Mouse (Mus musculus): ENCODE data around the gene Fam160a2. TPM values are rescaled to one million over a fixed set of nuclear protein-coding genes. Genes with fewer than 3 reads are reported as not detected.

Fam160a2 gene
- total and polyA plus RNA-seq, 2 experiments from 2014 or later: 35.8 to 37.3 TPM

- H3K4me1 ChIP-seq (ENCODE audit: insufficient read depth, low read length): no peaks in the 10 kb centered on the region
- H3K9ac ChIP-seq (replicated peaks; ENCODE audit: low read length, poor library complexity, severe bottlenecking): no peak overlapping the region
- 97% methylated on average over 3 of the region's 3 CpGs for WGBS
- H3K9me3 ChIP-seq (ENCODE audit: low read length): no peaks in the 10 kb centered on the region
- no peak overlapping the region for H3K4me3 ChIP-seq (ENCODE audit: low read depth, low read length)
- DNase-seq (ENCODE audit: low spot score) (no peak), ATAC-seq (ENCODE audit: low FRiP score) (no peak)
- TF ChIP-seq CTCF (IDR thresholded peaks at IDR 0.05): no peak
- no peak overlapping the region for H3K4me2 ChIP-seq (ENCODE audit: low read depth, low read length, poor library complexity, severe bottlenecking)
- H3K36me3 ChIP-seq (ENCODE audit: insufficient read depth, low read length): peaks cover 69% of the 10 kb centered on the region
- no peaks in the 10 kb centered on the region for H3K27me3 ChIP-seq (ENCODE audit: insufficient read depth, low read length)
- H3K27ac ChIP-seq (ENCODE audit: low read depth, low read length): no peak overlapping the region
Observed at GRCm38 (mm10) chr7:105380329-105380728, 19.5 kb downstream of the Fam160a2 start.

GRCm38 (mm10) chr7:105374866-105375265, 25.0 kb downstream of the Fam160a2 start, which contains the start of gene Gm5901:
Gene Gm5901, plus strand, starts transcription at chr7:105375038.
- Histone ChIP-seq H3K27ac (ENCODE audit: low read depth, low read length) (no peak within 1 kb of the TSS), H3K36me3 (ENCODE audit: insufficient read depth, low read length) (peaks cover 35% of the 10 kb centered on the region), H3K9me3 (ENCODE audit: low read length) (no peaks in the 10 kb centered on the region), H3K27me3 (ENCODE audit: insufficient read depth, low read length) (no peaks in the 10 kb centered on the region), H3K4me1 (ENCODE audit: insufficient read depth, low read length) (no peaks in the 10 kb centered on the region), H3K9ac (replicated peaks; ENCODE audit: low read length, poor library complexity, severe bottlenecking) (no peak within 1 kb of the TSS), H3K4me2 (ENCODE audit: low read depth, low read length, poor library complexity, severe bottlenecking) (no peak within 1 kb of the TSS), H3K4me3 (ENCODE audit: low read depth, low read length) (no peak within 1 kb of the TSS)
- 90% methylated on average over 1 of the region's 1 CpGs for WGBS
- TF ChIP-seq CTCF (IDR thresholded peaks at IDR 0.05): no peak
- DNase-seq (ENCODE audit: low spot score) (no peak), ATAC-seq (ENCODE audit: low FRiP score) (no peak)

GRCm38 (mm10) chr7:105373976-105374375, 25.9 kb downstream of the Fam160a2 start:
- no peaks in the 10 kb centered on the region for H3K9me3 ChIP-seq (ENCODE audit: low read length)
- WGBS: 96% methylated on average over 3 of the region's 3 CpGs
- ATAC-seq (ENCODE audit: low FRiP score) (no peak), DNase-seq (ENCODE audit: low spot score) (no peak)
- no peak for TF ChIP-seq CTCF (IDR thresholded peaks at IDR 0.05)
- H3K36me3 ChIP-seq (ENCODE audit: insufficient read depth, low read length): peaks cover 30% of the 10 kb centered on the region
- no peak overlapping the region for H3K9ac ChIP-seq (replicated peaks; ENCODE audit: low read length, poor library complexity, severe bottlenecking)
- H3K4me1 ChIP-seq (ENCODE audit: insufficient read depth, low read length): no peaks in the 10 kb centered on the region
- H3K27ac ChIP-seq (ENCODE audit: low read depth, low read length): no peak overlapping the region
- no peak overlapping the region for H3K4me3 ChIP-seq (ENCODE audit: low read depth, low read length)
- H3K4me2 ChIP-seq (ENCODE audit: low read depth, low read length, poor library complexity, severe bottlenecking): no peak overlapping the region
- H3K27me3 ChIP-seq (ENCODE audit: insufficient read depth, low read length): no peaks in the 10 kb centered on the region

- 89% methylated on average over 4 of the region's 4 CpGs for whole genome bisulfite sequencing
- H3K4me2 ChIP-seq (ENCODE audit: low read depth, low read length, poor library complexity, severe bottlenecking): no peak overlapping the region
- no peak overlapping the region for H3K27ac ChIP-seq (ENCODE audit: low read depth, low read length)
- H3K9me3 ChIP-seq (ENCODE audit: low read length): no peaks in the 10 kb centered on the region
- no peak for TF ChIP-seq CTCF (IDR thresholded peaks at IDR 0.05)
- H3K4me3 ChIP-seq (ENCODE audit: low read depth, low read length): no peak overlapping the region
- ATAC-seq (ENCODE audit: low FRiP score): no peak
- H3K36me3 ChIP-seq (ENCODE audit: insufficient read depth, low read length): peaks cover 26% of the 10 kb centered on the region
- H3K4me1 ChIP-seq (ENCODE audit: insufficient read depth, low read length): no peaks in the 10 kb centered on the region
- H3K27me3 ChIP-seq (ENCODE audit: insufficient read depth, low read length): no peaks in the 10 kb centered on the region
- no peak overlapping the region for H3K9ac ChIP-seq (replicated peaks; ENCODE audit: low read length, poor library complexity, severe bottlenecking)
- DNase-seq (ENCODE audit: low spot score): no peak
Observed at GRCm38 (mm10) chr7:105373509-105373908, 26.3 kb downstream of the Fam160a2 start.

GRCm38 (mm10) chr7:105372912-105373311, 26.9 kb downstream of the Fam160a2 start:
- Histone ChIP-seq H3K36me3 (ENCODE audit: insufficient read depth, low read length) (peaks cover 22% of the 10 kb centered on the region), H3K27me3 (ENCODE audit: insufficient read depth, low read length) (no peaks in the 10 kb centered on the region), H3K4me3 (ENCODE audit: low read depth, low read length) (no peak overlapping the region), H3K4me2 (ENCODE audit: low read depth, low read length, poor library complexity, severe bottlenecking) (no peak overlapping the region), H3K9ac (replicated peaks; ENCODE audit: low read length, poor library complexity, severe bottlenecking) (no peak overlapping the region), H3K27ac (ENCODE audit: low read depth, low read length) (no peak overlapping the region), H3K4me1 (ENCODE audit: insufficient read depth, low read length) (no peaks in the 10 kb centered on the region), H3K9me3 (ENCODE audit: low read length) (no peaks in the 10 kb centered on the region)
- TF ChIP-seq CTCF (IDR thresholded peaks at IDR 0.05): no peak
- no peak for DNase-seq (ENCODE audit: low spot score)
- WGBS: 93% methylated on average over 1 of the region's 1 CpGs
- ATAC-seq (ENCODE audit: low FRiP score): no peak

GRCm38 (mm10) chr7:105368521-105368920, 31.3 kb downstream of the Fam160a2 start:
- ATAC-seq (ENCODE audit: low FRiP score): no peak; the same call in 1 of the 2 replicates
- 94% methylated on average over 4 of the region's 4 CpGs for WGBS
- no peaks in the 10 kb centered on the region for H3K4me1 ChIP-seq (ENCODE audit: insufficient read depth, low read length)
- H3K9ac ChIP-seq (replicated peaks; ENCODE audit: low read length, poor library complexity, severe bottlenecking): no peak overlapping the region
- H3K4me2 ChIP-seq (ENCODE audit: low read depth, low read length, poor library complexity, severe bottlenecking): no peak overlapping the region
- H3K27ac ChIP-seq (ENCODE audit: low read depth, low read length): no peak overlapping the region
- no peaks in the 10 kb centered on the region for H3K27me3 ChIP-seq (ENCODE audit: insufficient read depth, low read length)
- H3K4me3 ChIP-seq (ENCODE audit: low read depth, low read length): no peak overlapping the region
- H3K36me3 ChIP-seq (ENCODE audit: insufficient read depth, low read length): peaks cover 9% of the 10 kb centered on the region; the same call in 1 of the 2 replicates
- no peak for DNase-seq (ENCODE audit: low spot score)
- no peak for TF ChIP-seq CTCF (IDR thresholded peaks at IDR 0.05)
- H3K9me3 ChIP-seq (ENCODE audit: low read length): no peaks in the 10 kb centered on the region
